Mouse (Mus musculus) stomach, embryonic 14.5 days (tissue): ENCODE measurements around the gene Ksr2. TPM values are rescaled to one million over a fixed set of nuclear protein-coding genes. Genes with fewer than 3 reads are reported as not detected.
A peak's percentile ranks its signal among the peaks of the same experiment; 100 is the strongest.
"Not testable (repeated sequence)": the region's sequence is repeated elsewhere in the genome, so short reads cannot be mapped to it uniquely, and the experiment has no call there.

ENCODE experiments used
- ATAC-seq: fragments of 200-750 bp; cut with Nextera tagmentation; 2 replicates; pipeline ENCODE4 v1.8.0; 2017; ENCODE audit warnings: low read depth, moderate TSS enrichment; ENCODE audit not compliant: insufficient number of reproducible peaks, insufficient read depth, low FRiP score
- H3K27ac ChIP-seq: fragments of 300-500 bp; sonication (generic); 2 replicates; pipeline ENCODE4 v1.5.1; 2014; ENCODE audit warnings: mild to moderate bottlenecking, low read length, moderate library complexity, mixed read lengths
- H3K27me3 ChIP-seq: fragments of 300-500 bp; sonication (generic); 2 replicates; pipeline ENCODE4 v1.6.1; 2014; ENCODE audit warnings: low read length, control low read depth, mixed read lengths; ENCODE audit not compliant: control insufficient read depth, insufficient read depth
- H3K36me3 ChIP-seq: fragments of 300-500 bp; sonication (generic); 2 replicates; pipeline ENCODE4 v1.6.1; 2014; ENCODE audit warnings: mild to moderate bottlenecking, control low read depth, low read length, moderate library complexity, mixed read lengths; ENCODE audit not compliant: control insufficient read depth, insufficient read depth
- H3K4me1 ChIP-seq: fragments of 300-500 bp; sonication (generic); 2 replicates; pipeline ENCODE4 v1.6.1; 2014; ENCODE audit warnings: low read length, control low read depth, mixed read lengths; ENCODE audit not compliant: control insufficient read depth, insufficient read depth
- H3K4me2 ChIP-seq: fragments of 300-500 bp; sonication (generic); replicated peaks from 2 replicates; pipeline ENCODE4 v1.6.1; 2014; ENCODE audit warnings: low read depth, low read length, control low read depth
- H3K4me3 ChIP-seq: fragments of 300-500 bp; sonication (generic); 2 replicates; pipeline ENCODE4 v1.5.1; 2014; ENCODE audit warnings: low read depth, low read length, control low read depth
- H3K9ac ChIP-seq: fragments of 300-500 bp; sonication (generic); replicated peaks from 2 replicates; pipeline ENCODE4 v1.6.1; 2014; ENCODE audit warnings: low read depth, mild to moderate bottlenecking, control low read depth, low read length, moderate library complexity, mixed read lengths
- H3K9me3 ChIP-seq: fragments of 300-500 bp; sonication (generic); 2 replicates; pipeline ENCODE4 v1.6.1; 2016; ENCODE audit warnings: low read depth, low read length, control low read depth; ENCODE audit not compliant: control insufficient read depth
- WGBS: fragments of 180-500 bp; shearing (Covaris S2); extraction: QIAGEN DNeasy Blood & Tissue Kit; methylation state at CpG from one replicate; pipeline ENCODE4 v1.1.7; 2014; 5-methylcytosine and 5-hydroxymethylcytosine counted together
- polyA plus RNA-seq: library from polyadenylated mRNA; unstranded; fragments of >200 nt; fragmentation: Nextera tagmentation; extraction: Ambion mirVana; gene quantifications from 2 replicates; pipeline ENCODE4 v1.2.1, GENCODE M21; 2014

Gene Ksr2
- polyA plus RNA-seq, 1 experiment from 2014 or later, result 0.69 TPM

DNA sequence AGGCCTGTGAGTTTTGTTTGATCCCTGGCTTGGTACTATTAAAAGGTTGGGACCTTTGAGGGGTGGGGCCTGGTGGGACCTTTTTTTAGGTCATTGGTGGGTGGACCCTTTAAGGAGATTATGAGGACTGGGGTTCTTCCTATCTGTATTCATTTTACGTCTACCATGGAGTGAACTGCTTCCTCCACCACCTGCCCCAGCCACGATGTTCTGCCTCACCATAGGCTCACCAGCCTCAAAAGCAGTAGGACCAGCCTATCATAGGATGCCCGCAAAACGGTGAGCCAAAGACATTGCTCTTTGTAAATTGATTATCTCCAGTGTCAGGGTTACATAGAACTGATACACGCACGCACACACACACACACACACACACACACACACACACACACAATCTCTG is 16.4 kb upstream of the Ksr2 start:
- Histone ChIP-seq H3K27ac (no peak overlapping the region), H3K4me2 (no peak overlapping the region), H3K4me1 (0 out of 2 replicates have a peak, but pooled peaks cover 3% of the 10 kb centered on the region), H3K9ac (no peak overlapping the region), H3K27me3 (no peaks in the 10 kb centered on the region), H3K9me3 (no peaks in the 10 kb centered on the region; the same call in 1 of the 2 replicates), H3K36me3 (no peaks in the 10 kb centered on the region), H3K4me3 (no peak overlapping the region)
- 66% methylated on average over 6 of the region's 6 CpGs for WGBS
- ATAC-seq, result no peak

DNA sequence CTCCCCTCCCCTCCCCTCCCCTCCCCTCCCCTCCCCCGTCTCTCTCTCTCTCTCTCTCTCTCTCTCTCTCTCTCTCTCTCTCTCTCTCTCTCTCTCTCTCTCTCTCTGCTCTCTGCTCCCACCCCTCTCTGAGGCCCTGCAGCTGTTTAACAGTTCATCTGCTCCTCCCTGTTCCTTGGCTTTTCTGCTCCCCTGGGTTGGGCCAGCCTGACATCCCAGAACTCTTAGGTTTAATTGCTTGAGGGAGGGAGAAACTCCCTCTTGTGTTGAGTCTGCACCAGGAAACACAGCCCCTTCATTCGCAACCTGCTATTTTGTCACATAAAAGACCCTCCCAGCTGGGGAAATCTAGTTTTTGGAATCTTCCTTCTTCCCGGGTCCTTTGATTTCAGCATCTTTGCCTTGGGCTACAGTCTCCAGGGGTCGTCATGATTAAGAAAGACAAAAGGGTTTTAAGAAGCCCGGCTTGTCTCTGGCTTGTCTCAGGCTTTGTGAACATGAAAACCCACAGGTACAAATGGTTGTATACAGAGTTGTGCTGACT is 15.7 kb upstream of the Ksr2 start:
- Histone ChIP-seq H3K27ac (no peak overlapping the region), H3K9me3 (no peaks in the 10 kb centered on the region), H3K27me3 (no peaks in the 10 kb centered on the region), H3K4me2 (no peak overlapping the region), H3K4me1 (0 out of 2 replicates have a peak, but pooled peaks cover 3% of the 10 kb centered on the region), H3K36me3 (no peaks in the 10 kb centered on the region), H3K4me3 (no peak overlapping the region), H3K9ac (no peak overlapping the region)
- 37% methylated on average over 4 of the region's 5 CpGs for WGBS
- ATAC-seq, result peak; percentile 61; the same call in 1 of the 2 replicates

DNA sequence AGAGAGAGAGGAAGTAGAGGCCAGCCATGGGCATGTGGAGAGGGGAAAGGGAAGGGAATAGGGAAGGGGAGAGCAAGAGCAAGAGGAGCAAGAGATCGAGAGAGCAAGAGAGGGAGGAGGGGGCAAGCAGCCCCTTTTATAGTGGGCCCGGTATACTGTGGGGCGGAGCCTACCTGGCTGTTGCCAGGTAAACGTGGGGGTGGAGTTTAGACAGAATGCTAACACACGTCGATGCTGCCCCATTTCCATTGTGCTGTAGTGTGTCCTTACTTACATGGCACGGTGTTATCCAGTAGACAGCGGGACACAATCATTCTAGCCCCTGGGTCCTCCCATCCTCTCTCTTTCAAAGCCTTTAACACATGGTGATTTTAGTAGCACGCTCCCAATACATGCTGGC is 14.5 kb upstream of the Ksr2 start:
- H3K36me3 ChIP-seq, result no peaks in the 10 kb centered on the region
- H3K27ac ChIP-seq, result no peak overlapping the region
- 74% methylated on average over 9 of the region's 9 CpGs for WGBS
- 0 out of 2 replicates have a peak, but pooled peaks cover 3% of the 10 kb centered on the region for H3K4me1 ChIP-seq
- H3K4me2 ChIP-seq, result no peak overlapping the region
- no peak overlapping the region for H3K9ac ChIP-seq
- ATAC-seq, result no peak
- H3K9me3 ChIP-seq, result no peaks in the 10 kb centered on the region
- no peaks in the 10 kb centered on the region for H3K27me3 ChIP-seq
- H3K4me3 ChIP-seq, result no peak overlapping the region

DNA sequence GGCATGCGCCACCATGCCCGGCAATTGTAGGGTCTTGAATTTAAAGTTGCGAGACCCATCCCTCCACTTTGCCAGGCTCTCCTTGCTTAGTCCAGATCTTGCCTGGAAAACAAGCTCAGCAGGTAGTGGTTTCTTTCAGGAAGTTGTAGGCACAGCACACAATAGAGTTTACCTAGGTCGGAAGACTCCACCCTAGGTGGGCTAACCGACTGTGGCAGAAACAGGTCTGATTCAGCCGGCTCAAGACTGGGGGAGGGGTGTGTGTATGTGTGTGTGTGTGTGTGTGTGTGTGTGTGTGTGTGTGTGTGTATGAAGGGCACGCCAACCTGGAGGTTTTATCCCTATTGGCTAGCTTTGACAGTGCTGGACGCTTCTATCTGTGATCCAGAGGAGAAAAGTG is 10.2 kb upstream of the Ksr2 start:
- H3K36me3 ChIP-seq, result no peaks in the 10 kb centered on the region
- no peaks in the 10 kb centered on the region for H3K27me3 ChIP-seq
- ATAC-seq, result no peak
- WGBS, result 82% methylated on average over 8 of the region's 8 CpGs
- H3K4me1 ChIP-seq, result no peaks in the 10 kb centered on the region
- H3K27ac ChIP-seq, result no peak overlapping the region
- H3K4me2 ChIP-seq, result no peak overlapping the region
- no peaks in the 10 kb centered on the region for H3K9me3 ChIP-seq
- H3K9ac ChIP-seq, result no peak overlapping the region
- H3K4me3 ChIP-seq, result no peak overlapping the region

DNA sequence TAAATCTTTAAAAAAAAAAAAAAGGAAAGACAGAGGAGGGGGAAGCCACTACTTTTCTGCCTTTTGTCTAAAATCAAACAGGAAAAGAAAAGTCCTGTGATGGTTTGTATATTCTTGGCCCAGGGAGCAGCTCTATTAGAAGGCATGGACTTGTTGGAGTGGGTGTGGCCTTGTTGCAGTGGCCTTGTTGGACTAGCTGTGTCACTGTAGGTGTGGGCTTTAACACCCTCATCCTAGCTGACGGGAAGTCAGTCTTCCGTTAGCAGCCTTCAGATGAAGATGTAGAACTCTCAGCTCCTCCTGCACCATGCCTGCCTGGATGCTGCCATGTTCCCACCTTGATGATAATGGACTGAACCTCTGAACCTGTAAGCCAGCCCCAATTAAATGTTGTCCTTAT is 9.1 kb upstream of the Ksr2 start:
- H3K27me3 ChIP-seq, H3K9me3 ChIP-seq, H3K9ac ChIP-seq, H3K27ac ChIP-seq, H3K4me3 ChIP-seq, ATAC-seq, H3K4me1 ChIP-seq, H3K4me2 ChIP-seq, H3K36me3 ChIP-seq: not testable (repeated sequence)
- WGBS, result 82% methylated on average over 2 of the region's 2 CpGs

DNA sequence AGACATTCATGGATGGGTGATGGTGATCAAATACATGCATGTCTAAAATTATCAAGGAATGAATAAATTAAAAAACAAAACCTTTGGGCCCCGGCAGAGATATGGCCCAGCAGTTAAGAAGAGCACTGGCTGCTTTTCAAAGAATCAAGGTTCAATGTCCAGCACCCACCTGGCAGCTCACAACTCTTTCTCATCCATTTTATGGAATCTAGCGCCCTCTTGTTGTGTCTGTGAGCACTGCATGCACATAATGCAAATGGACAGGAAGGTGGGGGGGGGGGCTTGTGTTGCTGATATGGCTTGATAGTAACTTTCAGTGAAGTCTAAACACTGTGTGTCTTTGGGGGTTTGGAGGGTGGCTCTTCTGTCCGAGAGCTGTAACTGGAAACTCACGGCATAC is 5.6 kb upstream of the Ksr2 start:
- Histone ChIP-seq H3K9ac (no peak overlapping the region), H3K4me2 (no peak overlapping the region), H3K36me3 (no peaks in the 10 kb centered on the region), H3K27ac (no peak overlapping the region), H3K4me1 (no peaks in the 10 kb centered on the region), H3K9me3 (no peaks in the 10 kb centered on the region), H3K4me3 (no peak overlapping the region), H3K27me3 (peaks cover 7% of the 10 kb centered on the region; the same call in 1 of the 2 replicates)
- ATAC-seq, result no peak
- WGBS, result 62% methylated on average over 4 of the region's 4 CpGs

DNA sequence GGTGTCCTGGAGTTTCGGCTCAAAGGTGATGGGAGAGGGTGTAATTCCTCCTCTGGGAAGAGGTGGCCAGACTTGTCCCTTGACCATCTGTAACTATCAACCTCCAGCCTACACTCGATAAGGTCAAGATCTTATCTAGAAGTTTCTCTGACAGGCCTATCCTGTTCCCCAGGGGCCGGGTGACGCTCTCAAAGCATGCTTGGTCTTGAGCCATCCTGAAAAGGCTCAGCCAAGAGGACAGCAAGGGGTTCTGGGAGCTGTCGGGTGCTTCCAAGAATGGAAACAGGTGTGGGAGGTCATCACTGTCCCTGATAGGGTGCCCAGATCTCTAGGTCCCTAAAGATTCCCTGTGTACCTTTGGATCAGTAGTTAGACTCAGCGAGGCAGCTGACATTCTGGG is 4.4 kb upstream of the Ksr2 start:
- H3K9ac ChIP-seq, result no peak overlapping the region
- no peaks in the 10 kb centered on the region for H3K4me1 ChIP-seq
- H3K4me2 ChIP-seq, result no peak overlapping the region
- no peaks in the 10 kb centered on the region for H3K36me3 ChIP-seq
- no peak for ATAC-seq
- no peak overlapping the region for H3K27ac ChIP-seq
- H3K27me3 ChIP-seq, result peaks cover 16% of the 10 kb centered on the region
- H3K4me3 ChIP-seq, result no peak overlapping the region
- WGBS, result 62% methylated on average over 6 of the region's 6 CpGs
- H3K9me3 ChIP-seq, result no peaks in the 10 kb centered on the region

DNA sequence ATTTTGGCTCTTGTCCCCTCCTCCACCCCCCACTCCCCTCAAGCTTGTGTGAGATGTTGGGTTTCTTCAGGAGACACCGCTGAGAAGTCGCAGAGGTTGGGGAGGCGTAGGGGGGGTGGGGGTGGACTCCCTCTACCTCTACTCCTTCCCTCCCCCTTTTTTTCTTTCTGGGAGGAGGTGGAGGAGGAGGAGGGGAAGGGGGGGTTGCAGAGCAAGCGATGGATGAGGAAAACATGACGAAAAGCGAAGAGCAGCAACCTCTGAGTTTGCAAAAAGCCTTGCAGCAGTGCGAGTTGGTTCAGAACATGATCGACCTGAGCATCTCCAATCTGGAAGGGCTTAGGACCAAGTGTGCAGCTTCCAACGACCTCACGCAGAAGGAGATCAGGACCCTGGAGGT is 811 bp downstream of the Ksr2 start:
- Histone ChIP-seq H3K4me1 (0 out of 2 replicates have a peak, but pooled peaks cover 2% of the 10 kb centered on the region), H3K27ac (no peak overlapping the region), H3K27me3 (peaks cover 19% of the 10 kb centered on the region), H3K36me3 (no peaks in the 10 kb centered on the region), H3K4me2 (peak overlapping the region; percentile 92), H3K4me3 (peak overlapping the region; percentile 54; the same call in 1 of the 2 replicates), H3K9me3 (no peaks in the 10 kb centered on the region), H3K9ac (0 out of 2 replicates have a peak overlapping the region, but pooled peaks have one; percentile 18)
- ATAC-seq, result no peak
- 7% methylated on average over 10 of the region's 10 CpGs for WGBS
